Mouse (Mus musculus): ENCODE results near the gene Nynrin. TPM values are rescaled to one million over a fixed set of nuclear protein-coding genes. Genes with fewer than 3 reads are reported as not detected.

Gene Nynrin
- polyA plus RNA-seq, 1 experiment from 2014 or later: 41.7 TPM

DNA sequence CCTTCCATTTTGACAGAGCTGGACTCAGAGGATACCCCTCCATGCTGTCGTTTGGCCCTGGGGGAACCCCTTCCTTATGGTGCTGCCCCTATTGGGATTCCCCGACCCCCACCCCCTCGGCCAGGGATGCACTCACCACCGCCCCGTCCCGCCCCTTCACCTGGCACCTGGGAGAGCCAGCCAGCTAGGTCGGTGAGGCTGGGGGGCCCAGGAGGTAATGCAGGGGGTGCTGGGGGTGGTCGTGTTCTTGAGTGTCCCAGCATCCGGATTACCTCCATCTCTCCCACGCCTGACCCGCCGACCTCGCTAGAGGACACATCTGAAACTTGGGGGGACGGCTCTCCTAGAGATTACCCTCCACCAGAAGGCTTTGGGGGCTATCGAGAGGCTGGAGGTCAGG is 27.7 kb upstream of the Nynrin start:
- peak overlapping the region; percentile 85 for H3K4me3 ChIP-seq
- H3K27me3 ChIP-seq: no peaks in the 10 kb centered on the region
- peak overlapping the region; percentile 98 for H3K4me2 ChIP-seq (replicated peaks)
- peaks cover 44% of the 10 kb centered on the region for H3K36me3 ChIP-seq
- H3K27ac ChIP-seq: peak overlapping the region; percentile 100
- H3K9me3 ChIP-seq: no peaks in the 10 kb centered on the region
- no peak for ATAC-seq (ENCODE audit: insufficient number of reproducible peaks, insufficient read depth, low FRiP score, low TSS enrichment)
- peaks cover 40% of the 10 kb centered on the region for H3K4me1 ChIP-seq
- under 1% methylated on average over 15 of the region's 15 CpGs for WGBS
- peak overlapping the region; percentile 93 for H3K9ac ChIP-seq

DNA sequence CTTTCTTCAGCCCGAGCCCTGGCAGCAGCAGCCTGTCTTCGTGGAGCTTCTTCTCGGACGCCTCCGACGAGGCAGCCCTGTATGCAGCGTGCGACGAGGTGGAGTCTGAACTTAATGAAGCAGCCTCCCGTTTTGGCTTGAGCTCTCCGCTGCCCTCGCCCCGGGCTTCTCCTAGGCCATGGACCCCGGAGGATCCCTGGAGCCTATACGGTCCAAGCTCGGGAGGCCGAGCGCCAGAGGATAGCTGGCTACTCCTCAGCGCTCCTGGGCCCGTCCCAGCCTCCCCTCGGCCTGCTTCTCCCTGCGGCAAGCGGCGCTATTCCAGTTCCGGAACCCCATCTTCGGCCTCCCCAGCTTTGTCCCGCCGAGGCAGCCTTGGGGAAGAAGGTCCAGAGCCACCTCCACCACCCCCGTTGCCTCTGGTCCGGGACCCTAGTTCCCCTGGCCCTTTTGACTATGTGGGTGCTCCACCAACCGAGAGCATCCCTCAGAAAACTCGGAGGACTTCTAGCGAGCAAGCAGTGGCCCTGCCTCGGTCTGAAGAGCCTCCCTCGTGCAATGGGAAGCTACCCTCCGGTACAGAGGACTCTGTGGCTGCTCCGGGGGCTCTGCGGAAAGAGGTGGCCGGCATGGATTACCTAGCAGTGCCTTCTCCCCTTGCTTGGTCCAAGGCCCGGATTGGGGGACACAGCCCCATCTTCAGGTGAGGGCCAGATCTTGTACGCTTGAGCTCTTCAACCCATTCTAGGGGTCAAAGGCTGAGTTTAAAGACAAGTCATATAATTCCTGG is 27.1 kb upstream of the Nynrin start:
- peak overlapping the region; percentile 98 for H3K4me2 ChIP-seq (replicated peaks)
- H3K4me1 ChIP-seq: peaks cover 40% of the 10 kb centered on the region
- H3K27ac ChIP-seq: peak overlapping the region; percentile 100
- H3K27me3 ChIP-seq: no peaks in the 10 kb centered on the region
- ATAC-seq (ENCODE audit: insufficient number of reproducible peaks, insufficient read depth, low FRiP score, low TSS enrichment): no peak
- no peaks in the 10 kb centered on the region for H3K9me3 ChIP-seq
- peaks cover 50% of the 10 kb centered on the region for H3K36me3 ChIP-seq
- H3K4me3 ChIP-seq: peak overlapping the region; percentile 85
- peak overlapping the region; percentile 93 for H3K9ac ChIP-seq
- 5% methylated on average over 41 of the region's 41 CpGs for WGBS

DNA sequence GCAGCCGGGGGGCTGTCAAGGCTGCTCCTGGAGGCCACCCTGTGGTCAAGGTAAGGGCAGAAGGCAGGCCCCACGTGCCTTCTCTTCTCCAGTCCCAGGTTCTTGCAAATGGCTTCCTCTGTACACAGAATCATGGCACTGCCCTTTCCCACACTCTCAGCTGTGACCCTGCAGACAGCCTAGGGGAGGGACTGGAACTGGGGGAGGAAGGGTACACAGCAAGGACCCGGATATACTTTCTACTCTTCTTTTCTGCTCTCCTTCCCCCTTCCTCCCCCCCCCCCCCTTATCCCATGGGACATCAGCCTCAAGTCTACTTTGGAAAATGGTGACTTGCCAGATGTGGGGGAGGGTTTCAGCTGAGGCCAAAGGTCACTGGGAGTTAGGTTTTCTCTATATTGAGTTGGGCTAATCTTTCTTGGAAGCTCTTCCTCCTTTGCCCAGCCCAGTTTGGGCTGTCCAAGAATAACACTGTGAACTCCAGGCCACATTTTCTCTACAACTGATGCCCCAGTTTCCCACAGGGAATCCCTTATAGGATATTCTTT is 25.0 kb upstream of the Nynrin start:
- Histone ChIP-seq H3K27ac (peak overlapping the region; percentile 31; the same call in 1 of the 2 replicates), H3K4me2 (replicated peaks) (peak overlapping the region; percentile 98), H3K4me3 (no peak overlapping the region), H3K9me3 (no peaks in the 10 kb centered on the region), H3K36me3 (peaks cover 66% of the 10 kb centered on the region), H3K27me3 (no peaks in the 10 kb centered on the region), H3K9ac (0 out of 2 replicates have a peak overlapping the region, but pooled peaks have one; percentile 20), H3K4me1 (peaks cover 39% of the 10 kb centered on the region)
- no peak for ATAC-seq (ENCODE audit: insufficient number of reproducible peaks, insufficient read depth, low FRiP score, low TSS enrichment)
- WGBS: 25% methylated on average over 3 of the region's 3 CpGs

DNA sequence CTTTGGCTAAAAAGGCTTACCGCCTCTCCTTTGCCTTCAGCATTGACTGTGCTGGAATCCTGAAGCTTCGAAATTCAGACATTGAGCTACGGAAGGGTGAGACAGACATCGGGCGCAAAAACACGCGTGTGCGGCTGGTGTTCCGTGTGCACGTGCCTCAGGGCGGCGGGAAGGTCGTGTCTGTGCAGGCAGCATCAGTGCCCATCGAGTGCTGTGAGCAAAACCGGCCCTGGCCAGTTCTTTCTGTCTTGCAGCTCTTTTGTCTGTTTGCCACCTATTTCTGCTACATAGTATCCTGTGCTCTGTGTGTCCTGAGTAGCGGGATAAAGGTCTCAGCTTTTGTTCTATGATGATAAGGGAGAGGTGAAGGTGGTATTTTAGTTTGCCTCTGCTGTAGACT is 24.0 kb upstream of the Nynrin start:
- WGBS: 89% methylated on average over 16 of the region's 16 CpGs
- H3K4me2 ChIP-seq (replicated peaks): no peak overlapping the region
- H3K27me3 ChIP-seq: no peaks in the 10 kb centered on the region
- H3K4me3 ChIP-seq: no peak overlapping the region
- peaks cover 68% of the 10 kb centered on the region for H3K36me3 ChIP-seq
- H3K9me3 ChIP-seq: no peaks in the 10 kb centered on the region
- no peak for ATAC-seq (ENCODE audit: insufficient number of reproducible peaks, insufficient read depth, low FRiP score, low TSS enrichment)
- 0 out of 2 replicates have a peak overlapping the region, but pooled peaks have one; percentile 23 for H3K27ac ChIP-seq
- H3K9ac ChIP-seq: no peak overlapping the region
- peaks cover 46% of the 10 kb centered on the region for H3K4me1 ChIP-seq

DNA sequence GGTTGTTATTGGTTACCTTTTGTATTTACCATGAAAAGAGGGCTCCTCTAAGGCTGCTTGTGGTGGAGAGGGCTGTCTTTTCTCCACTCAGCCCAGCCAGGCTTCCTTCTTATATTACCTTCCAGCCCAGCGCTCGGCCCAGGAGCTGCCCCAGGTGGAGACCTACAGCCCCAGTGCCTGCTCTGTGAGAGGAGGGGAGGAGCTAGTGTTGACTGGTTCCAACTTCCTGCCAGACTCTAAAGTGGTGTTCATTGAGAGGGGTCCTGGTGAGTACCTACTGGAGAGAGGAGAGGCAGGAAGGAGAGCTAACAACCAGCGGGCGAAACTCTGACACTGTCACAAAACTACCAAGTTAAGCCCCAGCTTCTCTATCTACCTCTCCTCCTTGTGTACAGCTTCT is 23.5 kb upstream of the Nynrin start:
- Histone ChIP-seq H3K27ac (no peak overlapping the region), H3K4me2 (replicated peaks) (0 out of 2 replicates have a peak overlapping the region, but pooled peaks have one; percentile 3), H3K27me3 (no peaks in the 10 kb centered on the region), H3K36me3 (peaks cover 68% of the 10 kb centered on the region), H3K9me3 (no peaks in the 10 kb centered on the region), H3K9ac (no peak overlapping the region), H3K4me1 (peaks cover 50% of the 10 kb centered on the region), H3K4me3 (no peak overlapping the region)
- ATAC-seq (ENCODE audit: insufficient number of reproducible peaks, insufficient read depth, low FRiP score, low TSS enrichment): no peak
- 71% methylated on average over 4 of the region's 4 CpGs for WGBS

DNA sequence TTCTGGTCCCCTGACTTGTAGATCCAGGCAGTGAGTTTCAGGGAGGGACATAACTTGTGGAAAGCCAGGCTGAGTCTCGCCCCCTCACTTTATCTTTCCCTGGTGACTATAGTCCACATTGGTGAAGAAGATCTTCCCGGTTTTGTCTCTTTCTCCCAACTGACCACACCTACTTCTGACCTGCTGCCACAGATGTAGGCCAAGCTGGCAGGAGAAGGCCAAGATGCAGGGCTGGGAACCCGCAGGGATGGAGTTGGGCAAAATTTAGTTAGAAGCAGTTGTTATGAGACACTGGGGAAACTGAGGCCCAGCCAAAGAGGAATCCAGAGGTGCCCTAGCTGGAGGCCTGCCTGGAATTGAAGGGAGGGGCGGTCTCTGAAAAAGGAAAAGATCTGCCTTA is 20.7 kb upstream of the Nynrin start:
- no peak overlapping the region for H3K4me2 ChIP-seq (replicated peaks)
- peaks cover 46% of the 10 kb centered on the region for H3K4me1 ChIP-seq
- H3K4me3 ChIP-seq: no peak overlapping the region
- no peaks in the 10 kb centered on the region for H3K9me3 ChIP-seq
- WGBS: 81% methylated on average over 4 of the region's 4 CpGs
- ATAC-seq (ENCODE audit: insufficient number of reproducible peaks, insufficient read depth, low FRiP score, low TSS enrichment): no peak
- H3K27ac ChIP-seq: no peak overlapping the region
- H3K27me3 ChIP-seq: no peaks in the 10 kb centered on the region
- H3K36me3 ChIP-seq: peaks cover 55% of the 10 kb centered on the region
- no peak overlapping the region for H3K9ac ChIP-seq

DNA sequence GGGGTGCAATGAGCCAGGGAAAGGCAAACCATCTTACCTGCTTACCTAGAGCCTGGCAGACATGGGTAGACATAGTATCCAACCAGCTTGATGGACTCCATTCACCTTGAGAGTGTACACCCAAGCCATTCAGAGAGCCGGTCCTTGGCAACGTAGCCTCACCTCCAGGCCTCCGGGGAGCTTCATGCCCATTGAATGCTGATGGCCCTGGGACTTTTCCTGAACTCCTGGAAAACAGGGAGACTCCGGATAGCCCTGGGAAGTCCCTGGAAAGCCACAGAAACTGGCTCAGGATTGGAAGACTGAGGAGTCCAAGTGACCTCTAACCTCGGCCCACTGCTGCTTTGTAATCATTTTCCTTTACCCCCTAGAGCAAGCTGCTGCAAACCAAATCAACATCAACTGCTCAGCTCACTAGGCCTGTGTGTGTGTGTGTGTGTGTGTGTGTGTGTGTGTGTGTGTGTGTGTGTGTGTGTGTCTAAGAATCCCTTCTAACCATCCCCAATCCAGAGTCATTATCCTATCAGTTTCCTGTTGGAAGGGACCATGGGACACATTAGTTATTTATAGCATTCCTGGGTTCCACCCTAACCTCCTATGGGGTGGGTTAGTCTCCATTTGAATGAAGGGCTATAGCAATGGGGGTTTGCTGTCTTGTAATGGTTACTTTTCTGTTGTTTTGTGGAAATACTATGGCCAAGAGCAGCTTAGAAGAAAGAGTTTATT is 18.8 kb upstream of the Nynrin start:
- H3K4me2 ChIP-seq (replicated peaks): no peak overlapping the region
- ATAC-seq (ENCODE audit: insufficient number of reproducible peaks, insufficient read depth, low FRiP score, low TSS enrichment): no peak
- no peak overlapping the region for H3K9ac ChIP-seq
- no peaks in the 10 kb centered on the region for H3K27me3 ChIP-seq
- H3K27ac ChIP-seq: peak overlapping the region; percentile 60
- H3K4me3 ChIP-seq: no peak overlapping the region
- peaks cover 36% of the 10 kb centered on the region for H3K36me3 ChIP-seq
- no peaks in the 10 kb centered on the region for H3K9me3 ChIP-seq
- WGBS: 60% methylated on average over 5 of the region's 5 CpGs
- H3K4me1 ChIP-seq: peaks cover 28% of the 10 kb centered on the region

DNA sequence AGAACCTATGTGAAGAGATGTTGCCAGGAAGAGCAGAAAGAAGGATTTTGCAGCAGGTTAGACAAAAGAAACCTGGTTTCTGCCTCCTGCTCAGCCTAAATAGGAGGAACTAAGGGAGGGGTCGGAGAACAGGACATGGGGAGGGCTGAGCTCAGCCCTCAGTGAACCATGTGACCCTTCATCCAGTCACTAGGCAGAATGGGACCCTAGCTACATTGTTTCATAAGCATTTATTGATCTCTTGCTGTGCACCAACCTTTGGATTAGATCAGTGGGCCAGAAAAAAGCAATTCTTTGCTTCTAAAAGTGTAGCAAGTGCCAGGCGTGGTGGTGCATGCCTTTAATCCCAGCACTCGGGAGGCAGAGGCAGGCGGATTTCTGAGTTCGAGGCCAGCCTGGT is 15.5 kb upstream of the Nynrin start:
- 88% methylated on average over 5 of the region's 5 CpGs for WGBS
- no peak overlapping the region for H3K4me3 ChIP-seq
- no peak overlapping the region for H3K4me2 ChIP-seq (replicated peaks)
- ATAC-seq (ENCODE audit: insufficient number of reproducible peaks, insufficient read depth, low FRiP score, low TSS enrichment): no peak
- no peaks in the 10 kb centered on the region for H3K27me3 ChIP-seq
- no peak overlapping the region for H3K27ac ChIP-seq
- H3K4me1 ChIP-seq: peaks cover 21% of the 10 kb centered on the region
- no peak overlapping the region for H3K9ac ChIP-seq
- H3K9me3 ChIP-seq: no peaks in the 10 kb centered on the region
- 0 out of 2 replicates have a peak, but pooled peaks cover 8% of the 10 kb centered on the region for H3K36me3 ChIP-seq

DNA sequence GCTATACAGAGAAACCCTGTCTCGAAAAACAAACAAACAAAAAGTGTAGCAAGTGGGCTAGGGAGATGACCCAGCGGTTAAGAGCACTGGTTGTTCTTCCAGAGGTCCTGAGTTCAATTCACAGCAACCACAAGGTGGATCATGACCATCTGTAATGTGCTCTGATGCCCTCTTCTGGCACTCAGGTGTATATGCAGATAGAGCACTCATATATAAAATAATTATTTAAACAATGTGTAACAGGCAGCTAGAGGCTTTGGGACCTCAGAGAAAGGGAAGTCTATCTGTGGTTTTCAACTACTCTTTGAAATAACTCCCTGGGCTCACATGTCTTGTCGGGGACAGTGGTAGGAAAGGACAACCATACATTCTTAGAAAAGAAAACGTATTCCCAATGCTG is 15.1 kb upstream of the Nynrin start:
- Histone ChIP-seq H3K36me3 (0 out of 2 replicates have a peak, but pooled peaks cover 3% of the 10 kb centered on the region), H3K27me3 (no peaks in the 10 kb centered on the region), H3K9me3 (no peaks in the 10 kb centered on the region), H3K4me1 (peaks cover 21% of the 10 kb centered on the region), H3K4me3 (no peak overlapping the region), H3K27ac (no peak overlapping the region), H3K4me2 (replicated peaks) (no peak overlapping the region), H3K9ac (no peak overlapping the region)
- ATAC-seq (ENCODE audit: insufficient number of reproducible peaks, insufficient read depth, low FRiP score, low TSS enrichment): no peak
- WGBS: 88% methylated on average over 4 of the region's 4 CpGs

DNA sequence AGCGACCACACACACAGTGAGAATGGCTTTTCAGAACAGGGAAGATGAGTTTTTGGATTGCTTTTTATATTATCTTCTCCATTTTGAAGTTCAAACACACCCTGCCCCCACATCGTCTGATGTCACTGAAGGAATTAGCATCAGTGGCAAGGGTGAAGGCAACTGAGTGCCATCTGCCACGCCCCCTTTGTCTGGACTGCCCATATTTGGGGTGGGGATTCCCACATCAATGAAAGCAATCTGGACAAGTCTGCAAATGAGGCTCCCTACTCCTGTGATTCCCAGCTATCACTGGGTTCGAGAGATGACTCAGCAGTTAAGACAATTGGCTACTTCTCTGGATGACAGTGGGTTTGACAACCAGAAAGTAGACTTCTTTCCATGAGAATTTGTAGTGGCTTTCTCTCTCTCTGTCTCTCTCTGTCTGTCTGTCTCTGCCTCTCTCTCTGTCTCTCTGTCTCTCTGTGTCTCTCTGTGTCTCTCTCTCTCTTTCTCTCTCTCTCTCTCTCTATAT is 12.9 kb upstream of the Nynrin start:
- H3K36me3 ChIP-seq: no peaks in the 10 kb centered on the region
- H3K9ac ChIP-seq: no peak overlapping the region
- H3K4me3 ChIP-seq: no peak overlapping the region
- H3K27me3 ChIP-seq: no peaks in the 10 kb centered on the region
- no peaks in the 10 kb centered on the region for H3K9me3 ChIP-seq
- no peak overlapping the region for H3K27ac ChIP-seq
- no peak for ATAC-seq (ENCODE audit: insufficient number of reproducible peaks, insufficient read depth, low FRiP score, low TSS enrichment)
- 78% methylated on average over 4 of the region's 4 CpGs for WGBS
- H3K4me1 ChIP-seq: peaks cover 5% of the 10 kb centered on the region
- no peak overlapping the region for H3K4me2 ChIP-seq (replicated peaks)

DNA sequence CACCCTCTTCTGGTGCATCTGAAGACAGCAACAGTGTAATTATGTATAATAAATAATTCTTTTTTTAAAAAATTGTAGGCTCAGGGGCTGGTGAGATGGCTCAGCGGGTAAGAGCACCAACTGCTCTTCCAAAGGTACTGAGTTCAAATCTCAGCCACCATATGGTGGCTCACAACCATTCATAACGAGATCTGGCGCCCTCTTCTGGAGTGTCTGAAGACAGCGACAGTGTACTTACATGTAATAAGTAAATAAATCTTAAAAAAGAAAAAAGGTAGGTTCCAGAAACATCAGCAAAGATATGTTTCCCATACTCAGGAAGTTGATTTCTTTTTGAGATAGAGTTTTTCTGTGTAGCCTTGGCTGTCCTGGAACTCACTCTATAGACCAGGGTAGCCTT is 11.0 kb upstream of the Nynrin start:
- no peak overlapping the region for H3K27ac ChIP-seq
- no peak overlapping the region for H3K4me2 ChIP-seq (replicated peaks)
- 82% methylated on average over 4 of the region's 4 CpGs for WGBS
- no peaks in the 10 kb centered on the region for H3K36me3 ChIP-seq
- no peak overlapping the region for H3K9ac ChIP-seq
- H3K4me3 ChIP-seq: no peak overlapping the region
- no peaks in the 10 kb centered on the region for H3K9me3 ChIP-seq
- ATAC-seq (ENCODE audit: insufficient number of reproducible peaks, insufficient read depth, low FRiP score, low TSS enrichment): no peak
- H3K27me3 ChIP-seq: no peaks in the 10 kb centered on the region
- H3K4me1 ChIP-seq: no peaks in the 10 kb centered on the region

All from embryonic facial prominence, embryonic 12.5 days (tissue).